Mouse (Mus musculus) G1E (cell line): Measurements from ENCODE around the gene Ddx42.

ENCODE experiments used
- CTCF ChIP-seq: IDR thresholded peaks from 2 replicates; pipeline ENCODE4 v1.5.1; 2012; ENCODE audit warnings: low read depth, low read length, inconsistent platforms, mixed read lengths
- GATA1 ChIP-seq: IDR thresholded peaks from 2 replicates; pipeline ENCODE4 v1.6.1; 2012; ENCODE audit warnings: borderline replicate concordance, low read length, inconsistent platforms, mixed read lengths
- TAL1 ChIP-seq: conservative IDR thresholded peaks from 2 replicates; pipeline ENCODE4 v1.6.1; 2012; ENCODE audit warnings: low read depth, low read length, inconsistent platforms, mixed read lengths

DNA sequence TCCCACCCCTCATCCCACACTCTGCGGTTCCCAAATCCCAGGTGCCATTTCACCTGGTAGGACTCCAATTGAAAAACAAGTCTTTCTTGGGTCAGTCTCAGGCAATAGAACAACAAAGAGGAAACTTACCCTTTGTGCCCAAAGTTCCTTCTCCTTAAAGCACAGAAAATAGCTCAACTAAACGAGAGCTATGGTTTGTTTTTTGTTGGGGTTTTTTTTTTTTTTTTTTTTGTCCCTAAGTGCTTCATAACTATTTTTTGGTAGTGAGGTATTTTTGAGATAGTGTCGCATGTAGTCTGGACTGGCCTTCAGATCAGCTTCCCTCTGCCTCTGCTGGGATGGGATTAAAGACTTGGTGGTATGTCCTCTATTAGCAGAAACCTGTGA lies 22.6 kb upstream of the Ddx42 start:
- TF ChIP-seq CTCF (no peak), GATA1 (no peak), TAL1 (no peak)
